20 mouse cellular contexts compared by ENCODE assay signal in genomic region chr2:130928031-130928430, GRCm38 (mm10). TPM values are rescaled to one million over a fixed set of nuclear protein-coding genes. Genes with fewer than 3 reads are reported as not detected.
DNase-seq lines count a peak whose midpoint lies in the region; ATAC-seq and TF ChIP-seq lines count a peak whose summit lies in the region.
"Had no signal": no experiment of that assay in that cellular context is flagged by ENCODE, and none has a peak within 500 bp of the region (broad histone marks: within the 10 kb centered on the region; RNA-seq: fewer than 3 reads in every experiment).

No protein-coding gene starts in this region.

- H3K36me3 ChIP-seq in kidney, embryonic 16.5 days (ENCODE audit: insufficient read depth, low read length) = no peaks in the 10 kb centered on the region
- no peaks in the 10 kb centered on the region for H3K36me3 ChIP-seq in liver, adult 2 months (ENCODE audit: control insufficient read depth, insufficient read depth, low read length)
- H3K36me3 ChIP-seq in liver, embryonic 12.5 days = no peaks in the 10 kb centered on the region
- no peaks in the 10 kb centered on the region for H3K36me3 ChIP-seq in intestine, postnatal 0 days (ENCODE audit: control insufficient read depth, insufficient read depth)
- H3K36me3 ChIP-seq: embryonic facial prominence, embryonic 15.5 days; forebrain, embryonic 10.5 days; heart, embryonic 12.5 days; hindbrain, embryonic 10.5 days had no signal

- no peak overlapping the region for H3K4me2 ChIP-seq in kidney, embryonic 16.5 days (replicated peaks; ENCODE audit: low read depth, low read length)
- no peak overlapping the region for H3K4me2 ChIP-seq in liver, embryonic 12.5 days
- H3K4me2 ChIP-seq in intestine, postnatal 0 days (replicated peaks; ENCODE audit: low read depth) = no peak overlapping the region
- H3K4me2 ChIP-seq: embryonic facial prominence, embryonic 15.5 days; heart, embryonic 12.5 days had no signal

- 85% methylated on average over 4 of the region's 4 CpGs for WGBS in kidney, embryonic 16.5 days
- 35% methylated on average over 4 of the region's 4 CpGs for WGBS in liver, adult 2 months
- 77% methylated on average over 4 of the region's 4 CpGs for WGBS in liver, embryonic 12.5 days (ENCODE audit: insufficient replicate concordance)
- WGBS in intestine, postnatal 0 days = 64% methylated on average over 4 of the region's 4 CpGs

- no peaks in the 10 kb centered on the region for H3K9me3 ChIP-seq in kidney, embryonic 16.5 days (ENCODE audit: low read length)
- H3K9me3 ChIP-seq in liver, embryonic 12.5 days (replicated peaks) = no peaks in the 10 kb centered on the region
- H3K9me3 ChIP-seq in intestine, postnatal 0 days (ENCODE audit: control insufficient read depth) = no peaks in the 10 kb centered on the region
- H3K9me3 ChIP-seq: embryonic facial prominence, embryonic 15.5 days; forebrain, embryonic 10.5 days; heart, embryonic 12.5 days; hindbrain, embryonic 10.5 days had no signal

- no peaks in the 10 kb centered on the region for H3K4me1 ChIP-seq in kidney, embryonic 16.5 days (ENCODE audit: insufficient read depth, low read length)
- H3K4me1 ChIP-seq in liver, adult 2 months (ENCODE audit: control insufficient read depth, insufficient read depth, low read length) = peaks cover 39% of the 10 kb centered on the region
- H3K4me1 ChIP-seq in liver, embryonic 12.5 days = peaks cover 15% of the 10 kb centered on the region; the same call in 1 of the 2 replicates
- H3K4me1 ChIP-seq in intestine, postnatal 0 days (replicated peaks; ENCODE audit: control insufficient read depth, insufficient read depth, low read length) = no peaks in the 10 kb centered on the region
- H3K4me1 ChIP-seq: forebrain, embryonic 10.5 days; heart, embryonic 12.5 days had no signal

- no peak overlapping the region for H3K27ac ChIP-seq in kidney, embryonic 16.5 days (ENCODE audit: low read length)
- H3K27ac ChIP-seq in liver, adult 2 months (replicated peaks; ENCODE audit: insufficient read depth, low read depth, low read length) = peak overlapping the region; percentile 80
- no peak overlapping the region for H3K27ac ChIP-seq in liver, embryonic 12.5 days
- H3K27ac ChIP-seq in intestine, postnatal 0 days (ENCODE audit: low read depth, low read length) = no peak overlapping the region
- H3K27ac ChIP-seq: embryonic facial prominence, embryonic 15.5 days; forebrain, embryonic 10.5 days; gastrocnemius, adult 2 months; hindbrain, embryonic 10.5 days had no signal

- TF ChIP-seq CTCF in liver, adult 2 months (IDR thresholded peaks at IDR 0.05; ENCODE audit: low read depth, low read length) = no peak
- no peak for TF ChIP-seq CTCF in intestine, postnatal 0 days (IDR thresholded peaks at IDR 0.05; ENCODE audit: low read depth)

- H3K9ac ChIP-seq in kidney, embryonic 16.5 days (replicated peaks; ENCODE audit: low read length) = no peak overlapping the region
- H3K9ac ChIP-seq in liver, adult 2 months (ENCODE audit: low read depth, low read length) = no peak overlapping the region
- H3K9ac ChIP-seq in liver, embryonic 12.5 days = no peak overlapping the region
- H3K9ac ChIP-seq in intestine, postnatal 0 days (ENCODE audit: low read depth, low read length) = no peak overlapping the region
- H3K9ac ChIP-seq: embryonic facial prominence, embryonic 15.5 days; heart, embryonic 12.5 days had no signal

- H3K79me2 ChIP-seq in liver, adult 2 months (ENCODE audit: control insufficient read depth, insufficient read depth, low read length) = peaks cover 27% of the 10 kb centered on the region

- TF ChIP-seq POLR2A in liver, adult 2 months (IDR thresholded peaks at IDR 0.05; ENCODE audit: extremely low read depth, insufficient read depth, low read length) = no peak

- DNase-seq in kidney, adult 8-10 months = peak; percentile 39 to 42
- DNase-seq in liver, adult 2 months (ENCODE audit: extremely low read depth, low read depth, low spot score) = peak; percentile 93
- no peak for DNase-seq in natural killer cell, adult 2 months (ENCODE audit: low spot score in 2 of 2)
- DNase-seq: adrenal gland, adult 8-10 months; adrenal gland, postnatal 36 days; cerebellum, adult 11 months; cerebellum, adult 8-10 months; cerebellum, postnatal 14 days; embryo, embryonic 11 days; gastrocnemius, adult 2 months; gastrocnemius, postnatal 25 days had no signal

- no peak overlapping the region for H3K4me3 ChIP-seq in kidney, embryonic 16.5 days (ENCODE audit: low read length)
- H3K4me3 ChIP-seq in liver, adult 2 months (ENCODE audit: insufficient read depth, low read depth, low read length) = no peak overlapping the region
- H3K4me3 ChIP-seq in liver, embryonic 12.5 days = no peak overlapping the region
- H3K4me3 ChIP-seq in intestine, postnatal 0 days (ENCODE audit: low read depth, low read length) = no peak overlapping the region
- H3K4me3 ChIP-seq: embryonic facial prominence, embryonic 15.5 days; erythroblast, embryonic 14.5 days; forebrain, embryonic 10.5 days; gastrocnemius, adult 2 months; heart, embryonic 12.5 days; hindbrain, embryonic 10.5 days had no signal

- no peak for ATAC-seq in kidney, embryonic 16.5 days (ENCODE audit: low FRiP score, low TSS enrichment)
- ATAC-seq in liver, embryonic 12.5 days = no peak
- peak; percentile 70; the same call in 1 of the 2 replicates for ATAC-seq in intestine, postnatal 0 days
- ATAC-seq: forebrain, embryonic 14.5 days had no signal

- no peaks in the 10 kb centered on the region for H3K27me3 ChIP-seq in kidney, embryonic 16.5 days (ENCODE audit: insufficient read depth, low read length)
- no peaks in the 10 kb centered on the region for H3K27me3 ChIP-seq in liver, adult 2 months (ENCODE audit: control insufficient read depth, insufficient read depth, low read length)
- H3K27me3 ChIP-seq in liver, embryonic 12.5 days (replicated peaks) = no peaks in the 10 kb centered on the region
- H3K27me3 ChIP-seq in intestine, postnatal 0 days (replicated peaks; ENCODE audit: control insufficient read depth, insufficient read depth, low read length) = no peaks in the 10 kb centered on the region
- H3K27me3 ChIP-seq: embryonic facial prominence, embryonic 15.5 days; heart, embryonic 12.5 days had no signal

RNA-seq across cellular contexts. Expression of gene Atrn, which starts 21.7 kb away (rescaled TPM):
- polyA plus RNA-seq in kidney, embryonic 16.5 days (2015; fragmentation: Nextera tagmentation; extraction: Ambion mirVana) = 6.3 and 7.6 TPM in 2 replicates
- total RNA-seq in liver, adult 2 months (2014; rRNA removed) = 27.2 and 32.6 TPM in 2 replicates
- 13.5 and 16.6 TPM in 2 replicates for polyA plus RNA-seq in liver, adult 2 months (2012; rRNA removed)
- 3.7 and 4.1 TPM in 2 replicates for polyA plus RNA-seq in liver, embryonic 12.5 days (2016; fragmentation: Nextera tagmentation; extraction: Ambion mirVana)
- 3.1 and 3.7 TPM in 2 replicates for polyA plus RNA-seq in intestine, postnatal 0 days (2015; fragmentation: Nextera tagmentation; extraction: Ambion mirVana)

RNA-seq across cellular contexts. Expression of gene 4930402H24Rik, which starts 21.8 kb away (rescaled TPM):
- polyA plus RNA-seq in kidney, embryonic 16.5 days (2015; fragmentation: Nextera tagmentation; extraction: Ambion mirVana) = 35.8 and 42.0 TPM in 2 replicates
- total RNA-seq in liver, adult 2 months (2014; rRNA removed) = 14.8 and 19.9 TPM in 2 replicates
- polyA plus RNA-seq in liver, adult 2 months (2012; rRNA removed) = 15.4 and 18.2 TPM in 2 replicates
- 10.6 and 13.3 TPM in 2 replicates for polyA plus RNA-seq in liver, embryonic 12.5 days (2016; fragmentation: Nextera tagmentation; extraction: Ambion mirVana)
- 9.0 and 10.6 TPM in 2 replicates for polyA plus RNA-seq in intestine, postnatal 0 days (2015; fragmentation: Nextera tagmentation; extraction: Ambion mirVana)

Comparison
In these comparisons a context has a peak if more than half of its experiments do, and no peak if none do; other contexts are left out.
1. DNase-seq: peak in kidney, adult 8-10 months (2 of 2) and liver, adult 2 months (single experiment); none in natural killer cell, adult 2 months (0 of 2).